21 mouse cellular contexts compared by ENCODE assay signal in the genomic region with DNA sequence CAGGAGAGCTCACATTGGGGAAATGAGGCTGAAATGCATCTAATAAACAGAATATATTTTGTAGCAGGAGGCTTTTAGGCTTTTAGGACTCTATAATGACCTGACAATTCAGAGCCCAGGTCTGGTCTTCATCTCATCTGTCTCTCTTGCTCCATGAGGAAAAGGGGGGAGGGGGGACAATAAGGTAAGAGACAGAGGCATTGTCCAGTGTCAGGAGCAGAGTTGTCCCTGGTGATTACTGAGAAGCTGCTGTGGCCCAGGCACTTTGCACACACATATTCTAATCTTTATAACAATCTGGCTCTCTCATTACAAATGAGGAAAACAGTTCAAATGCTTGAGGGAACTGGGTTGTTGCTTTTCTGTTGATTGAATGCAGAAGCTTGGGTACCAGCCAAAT.
DNase-seq lines count a peak whose midpoint lies in the region; ATAC-seq and TF ChIP-seq lines count a peak whose summit lies in the region.
"Had no signal": no experiment of that assay in that cellular context is flagged by ENCODE, and none has a peak within 500 bp of the region (broad histone marks: within the 10 kb centered on the region; RNA-seq: fewer than 3 reads in every experiment).

No protein-coding gene starts in this region.

- peak overlapping the region; percentile 1; the same call in 1 of the 2 replicates for H3K4me2 ChIP-seq in embryonic facial prominence, embryonic 13.5 days
- H3K4me2 ChIP-seq in limb, embryonic 14.5 days (replicated peaks; ENCODE audit: low read depth, low read length, severe bottlenecking), result no peak overlapping the region
- H3K4me2 ChIP-seq in midbrain, embryonic 14.5 days (ENCODE audit: low read length), result no peak overlapping the region
- H3K4me2 ChIP-seq: forebrain, embryonic 15.5 days; heart, embryonic 13.5 days; hindbrain, embryonic 15.5 days had no signal

- ATAC-seq in embryonic facial prominence, embryonic 13.5 days (ENCODE audit: insufficient number of reproducible peaks, insufficient read depth, low FRiP score, low TSS enrichment, low read depth), result no peak
- peak; percentile 69; the same call in 1 of the 2 replicates for ATAC-seq in limb, embryonic 14.5 days (ENCODE audit: low FRiP score, low read depth)
- ATAC-seq in midbrain, embryonic 14.5 days (ENCODE audit: low FRiP score, low TSS enrichment), result no peak
- ATAC-seq: forebrain, embryonic 15.5 days; intestine, postnatal 0 days had no signal

- TF ChIP-seq CTCF in kidney, adult 2 months (conservative IDR thresholded peaks at IDR 0.05; ENCODE audit: insufficient read depth, insufficient read length, low read depth, low read length), result no peak

- H3K4me3 ChIP-seq in kidney, adult 2 months (ENCODE audit: insufficient read depth, low read depth, low read length), result no peak overlapping the region
- H3K4me3 ChIP-seq in embryonic facial prominence, embryonic 13.5 days, result no peak overlapping the region
- H3K4me3 ChIP-seq in limb, embryonic 10.5 days, result no peak overlapping the region
- H3K4me3 ChIP-seq in limb, embryonic 14.5 days (replicated peaks; ENCODE audit: low read length), result no peak overlapping the region
- H3K4me3 ChIP-seq in midbrain, embryonic 14.5 days (replicated peaks; ENCODE audit: low read depth, low read length), result no peak overlapping the region
- H3K4me3 ChIP-seq: erythroblast, embryonic 14.5 days; forebrain, embryonic 15.5 days; gastrocnemius, adult 2 months; heart, embryonic 13.5 days; hindbrain, embryonic 15.5 days had no signal

- TF ChIP-seq POLR2A in kidney, adult 2 months (IDR thresholded peaks at IDR 0.05; ENCODE audit: low read depth, low read length), result no peak
- TF ChIP-seq POLR2A in limb, embryonic 14.5 days (IDR thresholded peaks at IDR 0.05; ENCODE audit: borderline replicate concordance, extremely low read depth, insufficient read depth, insufficient read length), result no peak

- H3K9me3 ChIP-seq in embryonic facial prominence, embryonic 13.5 days, result no peaks in the 10 kb centered on the region
- no peaks in the 10 kb centered on the region for H3K9me3 ChIP-seq in limb, embryonic 10.5 days (replicated peaks)
- no peaks in the 10 kb centered on the region for H3K9me3 ChIP-seq in limb, embryonic 14.5 days (ENCODE audit: control insufficient read depth, low read length)
- H3K9me3 ChIP-seq in midbrain, embryonic 14.5 days (ENCODE audit: control insufficient read depth, low read length), result no peaks in the 10 kb centered on the region
- H3K9me3 ChIP-seq: forebrain, embryonic 15.5 days; heart, embryonic 13.5 days; hindbrain, embryonic 15.5 days had no signal

- no peak overlapping the region for H3K9ac ChIP-seq in embryonic facial prominence, embryonic 13.5 days
- no peak overlapping the region for H3K9ac ChIP-seq in limb, embryonic 14.5 days (ENCODE audit: low read depth, low read length, severe bottlenecking)
- no peak overlapping the region for H3K9ac ChIP-seq in midbrain, embryonic 14.5 days (replicated peaks; ENCODE audit: low read length)
- H3K9ac ChIP-seq: forebrain, embryonic 15.5 days; heart, embryonic 13.5 days; hindbrain, embryonic 15.5 days had no signal

- H3K27me3 ChIP-seq in kidney, adult 2 months (replicated peaks; ENCODE audit: control insufficient read depth, insufficient read depth, low read length), result no peaks in the 10 kb centered on the region
- no peaks in the 10 kb centered on the region for H3K27me3 ChIP-seq in embryonic facial prominence, embryonic 13.5 days
- H3K27me3 ChIP-seq in limb, embryonic 10.5 days (ENCODE audit: low read depth, poor library complexity, severe bottlenecking), result no peaks in the 10 kb centered on the region
- no peaks in the 10 kb centered on the region for H3K27me3 ChIP-seq in limb, embryonic 14.5 days (ENCODE audit: control insufficient read depth, insufficient read depth, low read length)
- H3K27me3 ChIP-seq in midbrain, embryonic 14.5 days (ENCODE audit: control insufficient read depth, insufficient read depth, low read length), result no peaks in the 10 kb centered on the region
- H3K27me3 ChIP-seq: forebrain, embryonic 15.5 days; heart, embryonic 13.5 days; hindbrain, embryonic 15.5 days had no signal

- H3K4me1 ChIP-seq in kidney, adult 2 months (ENCODE audit: control insufficient read depth, insufficient read depth, low read length), result no peaks in the 10 kb centered on the region
- H3K4me1 ChIP-seq in embryonic facial prominence, embryonic 13.5 days, result peaks cover 24% of the 10 kb centered on the region
- H3K4me1 ChIP-seq in limb, embryonic 10.5 days, result peaks cover 29% of the 10 kb centered on the region
- H3K4me1 ChIP-seq in limb, embryonic 14.5 days (ENCODE audit: control insufficient read depth, insufficient read depth, low read length), result peaks cover 10% of the 10 kb centered on the region
- no peaks in the 10 kb centered on the region for H3K4me1 ChIP-seq in midbrain, embryonic 14.5 days (ENCODE audit: control insufficient read depth, insufficient read depth, low read length)
- H3K4me1 ChIP-seq: forebrain, embryonic 15.5 days; heart, embryonic 13.5 days; hindbrain, embryonic 15.5 days had no signal

- H3K27ac ChIP-seq in kidney, adult 2 months (ENCODE audit: insufficient read depth, low read depth, low read length), result no peak overlapping the region
- peak overlapping the region; percentile 82 for H3K27ac ChIP-seq in embryonic facial prominence, embryonic 13.5 days
- peak overlapping the region; percentile 77 for H3K27ac ChIP-seq in limb, embryonic 10.5 days
- no peak overlapping the region for H3K27ac ChIP-seq in limb, embryonic 14.5 days (replicated peaks; ENCODE audit: low read depth, low read length)
- H3K27ac ChIP-seq in midbrain, embryonic 14.5 days (replicated peaks; ENCODE audit: low read depth, low read length), result no peak overlapping the region
- H3K27ac ChIP-seq: forebrain, embryonic 15.5 days; gastrocnemius, adult 2 months; heart, embryonic 13.5 days; hindbrain, embryonic 15.5 days had no signal

- peak; percentile 3 for DNase-seq in kidney, adult 2 months
- DNase-seq in kidney, postnatal 10 days, result no peak
- peak; percentile 36 for DNase-seq in limb, embryonic 10.5 days (ENCODE audit: low spot score)
- DNase-seq in limb, embryonic 14.5 days (ENCODE audit: low spot score), result peak; percentile 56
- no peak for DNase-seq in layer of hippocampus, adult 9-11 months
- DNase-seq in midbrain, embryonic 14.5 days, result no peak
- no peak for DNase-seq in heart, adult 9 months (ENCODE audit: low spot score in 2 of 2)
- DNase-seq: adrenal gland, adult 2 months; adrenal gland, postnatal 25 days; cerebellum, adult 18-20 months; cerebellum, adult 9-11 months; cerebellum, postnatal 36 days; gastrocnemius, adult 2 months; gastrocnemius, postnatal 25 days; heart, postnatal 36 days had no signal

- no peaks in the 10 kb centered on the region for H3K36me3 ChIP-seq in kidney, adult 2 months (ENCODE audit: control insufficient read depth, insufficient read depth, low read length)
- no peaks in the 10 kb centered on the region for H3K36me3 ChIP-seq in embryonic facial prominence, embryonic 13.5 days
- no peaks in the 10 kb centered on the region for H3K36me3 ChIP-seq in limb, embryonic 10.5 days
- H3K36me3 ChIP-seq in limb, embryonic 14.5 days (ENCODE audit: control insufficient read depth, insufficient read depth, low read length), result no peaks in the 10 kb centered on the region
- no peaks in the 10 kb centered on the region for H3K36me3 ChIP-seq in midbrain, embryonic 14.5 days (ENCODE audit: control insufficient read depth, insufficient read depth, low read length)
- H3K36me3 ChIP-seq: forebrain, embryonic 15.5 days; heart, embryonic 13.5 days; hindbrain, embryonic 15.5 days had no signal

Comparison
In these comparisons a context has a peak if more than half of its experiments do, and no peak if none do; other contexts are left out.
1. DNase-seq: peak in kidney, adult 2 months (single experiment), limb, embryonic 10.5 days (single experiment) and limb, embryonic 14.5 days (single experiment); none in kidney, postnatal 10 days (single experiment), layer of hippocampus, adult 9-11 months (single experiment), midbrain, embryonic 14.5 days (single experiment) and heart, adult 9 months (0 of 2).
2. H3K27ac ChIP-seq: peak in embryonic facial prominence, embryonic 13.5 days (single experiment) and limb, embryonic 10.5 days (single experiment); none in kidney, adult 2 months (single experiment), limb, embryonic 14.5 days (single experiment) and midbrain, embryonic 14.5 days (single experiment).